Mouse (Mus musculus): ENCODE data around the gene Gsc. TPM values are rescaled to one million over a fixed set of nuclear protein-coding genes. Genes with fewer than 3 reads are reported as not detected.

Gsc gene
- total and polyA plus RNA-seq, 2 experiments from 2014 or later: 1.4 TPM; not detected in 1

- H3K4me1 ChIP-seq (ENCODE audit: insufficient read depth, low read length): no peaks in the 10 kb centered on the region; the same call in 1 of the 2 replicates
- no peak for TF ChIP-seq CTCF (IDR thresholded peaks at IDR 0.05)
- no peak overlapping the region for H3K27ac ChIP-seq (ENCODE audit: low read depth, low read length)
- no peak for ATAC-seq (ENCODE audit: low FRiP score)
- H3K9me3 ChIP-seq (ENCODE audit: low read length): no peaks in the 10 kb centered on the region
- peaks cover 50% of the 10 kb centered on the region for H3K27me3 ChIP-seq (ENCODE audit: insufficient read depth, low read length)
- no peak overlapping the region for H3K4me2 ChIP-seq (ENCODE audit: low read depth, low read length, poor library complexity, severe bottlenecking)
- no peak overlapping the region for H3K4me3 ChIP-seq (ENCODE audit: low read depth, low read length)
- DNase-seq (ENCODE audit: low spot score): no peak
- H3K9ac ChIP-seq (replicated peaks; ENCODE audit: low read length, poor library complexity, severe bottlenecking): no peak overlapping the region
- no peaks in the 10 kb centered on the region for H3K36me3 ChIP-seq (ENCODE audit: insufficient read depth, low read length)
- 1% methylated on average over 42 of the region's 42 CpGs for WGBS
These were observed 1.2 kb upstream of the Gsc start for GRCm38 (mm10) chr12:104474191-104474871.

DNA sequence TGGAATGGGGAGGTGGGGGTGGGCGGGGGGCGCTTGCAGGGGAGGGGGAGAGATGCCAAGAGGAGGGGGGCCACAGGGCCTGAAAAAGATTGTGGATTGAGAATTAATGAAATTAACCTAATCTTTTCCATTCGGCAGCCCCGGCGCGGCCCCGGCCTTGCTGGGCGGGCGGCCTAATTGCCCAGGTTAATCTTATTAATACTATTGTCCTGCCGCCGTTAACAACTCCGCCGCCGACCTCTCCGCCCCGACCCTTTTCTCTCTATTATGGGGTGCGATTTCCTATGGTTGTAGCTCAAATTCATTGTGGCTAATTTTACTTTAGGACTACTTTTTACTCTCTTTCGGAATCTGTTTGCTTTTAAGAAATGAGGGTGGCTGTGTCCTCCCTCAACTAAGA, 362 bp upstream of the Gsc start:
- peak overlapping the region; percentile 52 for H3K4me2 ChIP-seq (ENCODE audit: low read depth, low read length, poor library complexity, severe bottlenecking)
- H3K4me1 ChIP-seq (ENCODE audit: insufficient read depth, low read length): no peaks in the 10 kb centered on the region; the same call in 1 of the 2 replicates
- H3K4me3 ChIP-seq (ENCODE audit: low read depth, low read length): peak overlapping the region; percentile 33
- WGBS: under 1% methylated on average over 17 of the region's 18 CpGs
- no peaks in the 10 kb centered on the region for H3K36me3 ChIP-seq (ENCODE audit: insufficient read depth, low read length)
- TF ChIP-seq CTCF (IDR thresholded peaks at IDR 0.05): no peak
- peaks cover 53% of the 10 kb centered on the region for H3K27me3 ChIP-seq (ENCODE audit: insufficient read depth, low read length)
- no peak overlapping the region for H3K27ac ChIP-seq (ENCODE audit: low read depth, low read length)
- H3K9me3 ChIP-seq (ENCODE audit: low read length): no peaks in the 10 kb centered on the region
- DNase-seq (ENCODE audit: low spot score): no peak
- no peak overlapping the region for H3K9ac ChIP-seq (replicated peaks; ENCODE audit: low read length, poor library complexity, severe bottlenecking)
- no peak for ATAC-seq (ENCODE audit: low FRiP score)

DNA sequence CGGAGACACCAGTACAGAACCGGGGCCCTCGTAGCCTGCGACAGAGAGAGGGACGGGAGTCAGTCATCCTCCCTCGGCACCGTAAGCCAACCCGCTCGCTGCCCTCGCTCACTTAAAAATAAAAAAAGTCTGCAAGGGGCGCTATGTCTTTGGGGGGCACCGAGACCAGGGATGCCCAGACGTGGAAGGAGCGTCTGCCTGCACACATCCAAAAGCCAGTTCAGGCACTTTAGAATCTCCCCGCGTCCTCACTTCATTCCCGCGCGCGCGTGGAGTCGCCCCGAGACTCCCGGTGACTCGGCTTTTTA, 958 bp downstream of the Gsc start:
- 1% methylated on average over 25 of the region's 25 CpGs for WGBS
- H3K9ac ChIP-seq (replicated peaks; ENCODE audit: low read length, poor library complexity, severe bottlenecking): no peak overlapping the region
- no peak for ATAC-seq (ENCODE audit: low FRiP score)
- no peak overlapping the region for H3K4me3 ChIP-seq (ENCODE audit: low read depth, low read length)
- no peaks in the 10 kb centered on the region; the same call in 1 of the 2 replicates for H3K4me1 ChIP-seq (ENCODE audit: insufficient read depth, low read length)
- H3K4me2 ChIP-seq (ENCODE audit: low read depth, low read length, poor library complexity, severe bottlenecking): no peak overlapping the region
- peaks cover 52% of the 10 kb centered on the region for H3K27me3 ChIP-seq (ENCODE audit: insufficient read depth, low read length)
- H3K9me3 ChIP-seq (ENCODE audit: low read length): no peaks in the 10 kb centered on the region
- no peak for DNase-seq (ENCODE audit: low spot score)
- H3K36me3 ChIP-seq (ENCODE audit: insufficient read depth, low read length): no peaks in the 10 kb centered on the region
- no peak overlapping the region for H3K27ac ChIP-seq (ENCODE audit: low read depth, low read length)
- TF ChIP-seq CTCF (IDR thresholded peaks at IDR 0.05): no peak

- Histone ChIP-seq H3K36me3 (ENCODE audit: insufficient read depth, low read length) (no peaks in the 10 kb centered on the region), H3K27me3 (ENCODE audit: insufficient read depth, low read length) (peaks cover 56% of the 10 kb centered on the region), H3K4me2 (ENCODE audit: low read depth, low read length, poor library complexity, severe bottlenecking) (no peak overlapping the region), H3K4me1 (ENCODE audit: insufficient read depth, low read length) (no peaks in the 10 kb centered on the region; the same call in 1 of the 2 replicates), H3K27ac (ENCODE audit: low read depth, low read length) (no peak overlapping the region), H3K9ac (replicated peaks; ENCODE audit: low read length, poor library complexity, severe bottlenecking) (no peak overlapping the region), H3K9me3 (ENCODE audit: low read length) (no peaks in the 10 kb centered on the region), H3K4me3 (ENCODE audit: low read depth, low read length) (peak overlapping the region; percentile 0; the same call in 1 of the 2 replicates)
- TF ChIP-seq CTCF (IDR thresholded peaks at IDR 0.05): no peak
- DNase-seq (ENCODE audit: low spot score) (no peak), ATAC-seq (ENCODE audit: low FRiP score) (no peak)
- WGBS: under 1% methylated on average over 54 of the region's 57 CpGs
These were observed 1.5 kb downstream of the Gsc start for GRCm38 (mm10) chr12:104471351-104472217.

DNA sequence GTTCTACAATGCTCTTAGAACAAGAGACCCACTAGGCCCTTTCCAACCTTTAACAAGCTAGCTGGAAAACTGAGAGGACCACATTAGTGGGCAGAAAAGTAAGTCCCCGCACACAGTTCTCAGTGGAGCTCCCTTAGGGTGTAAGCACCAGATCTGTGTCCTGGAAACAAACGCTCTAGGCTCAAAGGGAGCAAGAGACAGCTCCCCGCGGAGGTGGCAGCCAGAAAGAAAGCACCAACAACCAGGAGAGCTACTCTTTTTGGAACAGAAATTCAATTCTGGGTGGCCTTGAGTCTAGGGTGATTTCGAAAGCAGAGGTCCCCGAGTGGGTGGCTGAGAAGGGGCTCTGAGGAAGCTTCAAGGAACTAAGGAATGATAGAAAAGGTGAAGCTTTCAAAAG, 2.5 kb downstream of the Gsc start:
- Histone ChIP-seq H3K4me3 (ENCODE audit: low read depth, low read length) (no peak overlapping the region), H3K27me3 (ENCODE audit: insufficient read depth, low read length) (peaks cover 55% of the 10 kb centered on the region), H3K4me1 (ENCODE audit: insufficient read depth, low read length) (no peaks in the 10 kb centered on the region; the same call in 1 of the 2 replicates), H3K36me3 (ENCODE audit: insufficient read depth, low read length) (no peaks in the 10 kb centered on the region), H3K9me3 (ENCODE audit: low read length) (no peaks in the 10 kb centered on the region), H3K27ac (ENCODE audit: low read depth, low read length) (no peak overlapping the region), H3K4me2 (ENCODE audit: low read depth, low read length, poor library complexity, severe bottlenecking) (no peak overlapping the region), H3K9ac (replicated peaks; ENCODE audit: low read length, poor library complexity, severe bottlenecking) (no peak overlapping the region)
- TF ChIP-seq CTCF (IDR thresholded peaks at IDR 0.05): no peak
- no peak for DNase-seq (ENCODE audit: low spot score)
- WGBS: 18% methylated on average over 6 of the region's 6 CpGs
- ATAC-seq (ENCODE audit: low FRiP score): no peak

DNA sequence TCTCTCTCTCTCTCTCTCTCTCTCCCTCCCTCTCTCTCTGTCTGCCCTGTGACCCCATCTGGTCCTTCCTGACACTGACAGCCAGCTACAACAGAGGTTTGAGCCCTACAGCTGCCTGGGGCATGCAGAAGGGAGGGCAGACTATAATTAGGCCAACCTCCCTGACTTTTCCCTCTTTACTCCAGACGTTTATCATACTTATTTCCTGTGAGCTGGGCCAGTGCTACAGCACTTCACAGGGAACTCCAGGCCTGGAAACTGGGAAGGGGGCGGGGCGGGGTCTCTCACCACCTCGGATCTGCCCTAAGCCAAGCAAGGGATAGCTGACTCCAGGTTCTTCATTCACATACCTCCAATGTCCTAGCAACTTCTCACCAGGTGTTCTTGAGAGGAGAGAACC, 4.3 kb downstream of the Gsc start:
- Histone ChIP-seq H3K9me3 (ENCODE audit: low read length) (no peaks in the 10 kb centered on the region), H3K27me3 (ENCODE audit: insufficient read depth, low read length) (peaks cover 59% of the 10 kb centered on the region)

More for the DNA sequence above, 4.3 kb downstream of the Gsc start:
- no peak for ATAC-seq (ENCODE audit: low FRiP score)
- H3K4me3 ChIP-seq (ENCODE audit: low read depth, low read length): no peak overlapping the region
- TF ChIP-seq CTCF (IDR thresholded peaks at IDR 0.05): no peak
- no peak overlapping the region for H3K4me2 ChIP-seq (ENCODE audit: low read depth, low read length, poor library complexity, severe bottlenecking)
- H3K36me3 ChIP-seq (ENCODE audit: insufficient read depth, low read length): no peaks in the 10 kb centered on the region
- DNase-seq (ENCODE audit: low spot score): no peak
- no peaks in the 10 kb centered on the region; the same call in 1 of the 2 replicates for H3K4me1 ChIP-seq (ENCODE audit: insufficient read depth, low read length)
- no peak overlapping the region for H3K27ac ChIP-seq (ENCODE audit: low read depth, low read length)
- 8% methylated on average over 4 of the region's 4 CpGs for WGBS
- no peak overlapping the region for H3K9ac ChIP-seq (replicated peaks; ENCODE audit: low read length, poor library complexity, severe bottlenecking)
